Mouse (Mus musculus) lung, embryonic 16.5 days (tissue): Measurements from ENCODE around the gene Entpd8. TPM values are rescaled to one million over a fixed set of nuclear protein-coding genes. Genes with fewer than 3 reads are reported as not detected.

Experiments used
- ATAC-seq: fragments of 200-750 bp; cut with Nextera tagmentation; 2 replicates; pipeline ENCODE4 v1.8.0; 2017; ENCODE audit warnings: low read depth, mild to moderate bottlenecking, moderate library complexity
- H3K27ac ChIP-seq: fragments of 300-500 bp; sonication (generic); 2 replicates; pipeline ENCODE4 v1.5.1; 2014; ENCODE audit warnings: mild to moderate bottlenecking, control low read depth, low read length
- H3K27me3 ChIP-seq: fragments of 300-500 bp; sonication (generic); 2 replicates; pipeline ENCODE4 v1.6.1; 2014; ENCODE audit warnings: low read depth, low read length, mixed read lengths; ENCODE audit not compliant: control insufficient read depth, insufficient read depth
- H3K36me3 ChIP-seq: fragments of 300-500 bp; sonication (generic); 2 replicates; pipeline ENCODE4 v1.6.1; 2014; ENCODE audit warnings: low read length; ENCODE audit not compliant: control insufficient read depth, insufficient read depth
- H3K4me1 ChIP-seq: fragments of 300-500 bp; sonication (generic); replicated peaks from 2 replicates; pipeline ENCODE4 v1.6.1; 2014; ENCODE audit warnings: low read length, mixed read lengths; ENCODE audit not compliant: control insufficient read depth, insufficient read depth
- H3K4me2 ChIP-seq: fragments of 300-500 bp; sonication (generic); 2 replicates; pipeline ENCODE4 v1.6.1; 2014; ENCODE audit warnings: low read depth, low read length, control low read depth
- H3K4me3 ChIP-seq: fragments of 300-500 bp; sonication (generic); 2 replicates; pipeline ENCODE4 v1.5.1; 2014; ENCODE audit warnings: mild to moderate bottlenecking, low read length, control low read depth
- H3K9ac ChIP-seq: fragments of 300-500 bp; sonication (generic); 2 replicates; pipeline ENCODE4 v1.6.1; 2014; ENCODE audit warnings: low read length, control low read depth
- H3K9me3 ChIP-seq: fragments of 300-500 bp; sonication (generic); 2 replicates; pipeline ENCODE4 v1.6.1; 2016; ENCODE audit warnings: low read length; ENCODE audit not compliant: control insufficient read depth
- WGBS: fragments of 180-500 bp; shearing (Covaris S2); extraction: QIAGEN DNeasy Blood & Tissue Kit; methylation state at CpG from one replicate; pipeline ENCODE4 v1.1.7; 2014; 5-methylcytosine and 5-hydroxymethylcytosine counted together
- polyA plus RNA-seq: library from polyadenylated mRNA; unstranded; fragments of >200 nt; fragmentation: Nextera tagmentation; extraction: Ambion mirVana; gene quantifications from 2 replicates; pipeline ENCODE4 v1.2.1, GENCODE M21; 2015

Entpd8 gene
- 0.64 and 0.74 TPM in 2 replicates for polyA plus RNA-seq

DNA sequence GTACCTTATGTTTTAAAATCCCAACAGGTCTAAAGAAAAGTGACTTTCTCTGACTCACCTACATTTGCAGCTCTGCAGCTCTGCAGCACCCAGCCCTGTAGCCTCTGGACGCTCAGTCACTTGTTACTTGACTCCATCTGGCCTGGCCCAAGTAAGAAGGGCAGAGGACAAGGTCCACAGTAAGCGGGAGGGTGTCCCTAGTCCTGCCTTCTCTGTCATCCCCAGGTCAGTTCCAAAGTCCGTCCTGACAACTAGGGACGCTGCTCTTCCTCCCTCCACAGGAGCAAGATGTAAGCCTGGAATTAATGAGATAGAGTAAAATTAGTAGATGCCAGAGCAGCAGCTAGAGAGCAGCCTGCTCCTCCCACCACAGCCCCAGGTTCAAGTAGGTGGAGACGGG, at the start of gene Entpd8:
TSS of gene Entpd8 (plus strand) at position 229 of the 400 bp plus-strand sequence.
- Histone ChIP-seq H3K4me1 (no peaks in the 10 kb centered on the region), H3K4me2 (no peak within 1 kb of the TSS), H3K9ac (no peak within 1 kb of the TSS), H3K27me3 (no peaks in the 10 kb centered on the region), H3K27ac (no peak within 1 kb of the TSS), H3K36me3 (no peaks in the 10 kb centered on the region), H3K4me3 (no peak within 1 kb of the TSS), H3K9me3 (no peaks in the 10 kb centered on the region)
- 52% methylated on average over 5 of the region's 5 CpGs for WGBS
- no peak for ATAC-seq

- Histone ChIP-seq H3K4me3 (no peak overlapping the region), H3K4me1 (no peaks in the 10 kb centered on the region), H3K9me3 (no peaks in the 10 kb centered on the region), H3K27me3 (no peaks in the 10 kb centered on the region), H3K9ac (no peak overlapping the region), H3K36me3 (no peaks in the 10 kb centered on the region), H3K27ac (no peak overlapping the region), H3K4me2 (no peak overlapping the region)
- WGBS: 93% methylated on average over 4 of the region's 4 CpGs
- ATAC-seq: no peak
Measured at GRCm38 (mm10) chr2:25034994-25035393, 45.1 kb upstream of the Entpd8 start.

DNA sequence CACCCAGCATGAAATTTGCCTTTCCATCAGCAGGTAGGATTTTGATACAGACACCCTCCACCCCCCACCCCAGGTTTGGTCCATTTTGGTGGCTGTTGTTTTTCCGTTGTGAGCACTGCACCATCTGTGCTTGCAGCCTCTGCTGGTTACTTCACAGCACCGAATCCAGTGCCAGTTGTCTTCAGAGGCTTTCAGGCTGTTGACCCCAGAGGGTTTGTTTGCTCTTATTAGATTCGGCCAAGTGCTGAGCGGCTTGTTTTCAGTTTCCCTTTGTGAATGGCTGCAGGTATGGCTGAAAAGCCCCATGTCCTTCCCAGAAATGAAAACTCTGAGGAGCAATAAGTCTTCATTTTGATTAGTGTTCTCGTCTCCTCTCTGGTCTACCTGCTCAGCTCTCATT, 40.0 kb upstream of the Entpd8 start:
- Histone ChIP-seq H3K4me3 (no peak overlapping the region), H3K4me1 (no peaks in the 10 kb centered on the region), H3K9me3 (no peaks in the 10 kb centered on the region), H3K27ac (no peak overlapping the region), H3K9ac (no peak overlapping the region), H3K4me2 (no peak overlapping the region), H3K27me3 (no peaks in the 10 kb centered on the region), H3K36me3 (no peaks in the 10 kb centered on the region)
- 67% methylated on average over 5 of the region's 5 CpGs for WGBS
- ATAC-seq: no peak

- no peak for ATAC-seq
- H3K27ac ChIP-seq: no peak overlapping the region
- H3K27me3 ChIP-seq: no peaks in the 10 kb centered on the region
- 86% methylated on average over 7 of the region's 7 CpGs for WGBS
- H3K4me1 ChIP-seq: peaks cover 10% of the 10 kb centered on the region
- no peak overlapping the region for H3K9ac ChIP-seq
- H3K9me3 ChIP-seq: no peaks in the 10 kb centered on the region
- no peak overlapping the region for H3K4me3 ChIP-seq
- no peaks in the 10 kb centered on the region for H3K36me3 ChIP-seq
- no peak overlapping the region for H3K4me2 ChIP-seq
Measured at GRCm38 (mm10) chr2:25050921-25051320, 29.2 kb upstream of the Entpd8 start.

DNA sequence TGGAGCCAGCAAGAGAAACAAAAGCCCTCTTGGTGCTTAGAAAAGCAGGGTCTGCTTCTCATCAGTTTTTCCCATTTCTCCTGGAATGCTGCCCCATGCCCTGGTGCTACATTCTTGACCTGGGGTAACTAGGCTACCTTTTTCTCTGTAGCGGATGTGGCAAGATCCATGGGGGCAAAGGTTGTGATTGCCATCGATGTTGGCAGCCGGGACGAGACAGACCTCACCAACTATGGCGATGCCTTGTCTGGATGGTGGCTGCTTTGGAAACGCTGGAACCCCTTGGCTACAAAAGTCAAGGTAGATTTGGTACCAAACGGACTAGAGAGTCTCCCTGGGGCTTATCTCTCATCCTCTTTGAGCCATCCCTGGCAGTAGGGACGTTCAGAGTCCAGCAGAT, 28.7 kb upstream of the Entpd8 start:
- 80% methylated on average over 8 of the region's 8 CpGs for WGBS
- no peak overlapping the region for H3K4me3 ChIP-seq
- H3K27me3 ChIP-seq: no peaks in the 10 kb centered on the region
- no peaks in the 10 kb centered on the region for H3K36me3 ChIP-seq
- H3K27ac ChIP-seq: no peak overlapping the region
- H3K4me2 ChIP-seq: no peak overlapping the region
- H3K9ac ChIP-seq: no peak overlapping the region
- H3K9me3 ChIP-seq: no peaks in the 10 kb centered on the region
- peaks cover 10% of the 10 kb centered on the region for H3K4me1 ChIP-seq
- ATAC-seq: no peak

DNA sequence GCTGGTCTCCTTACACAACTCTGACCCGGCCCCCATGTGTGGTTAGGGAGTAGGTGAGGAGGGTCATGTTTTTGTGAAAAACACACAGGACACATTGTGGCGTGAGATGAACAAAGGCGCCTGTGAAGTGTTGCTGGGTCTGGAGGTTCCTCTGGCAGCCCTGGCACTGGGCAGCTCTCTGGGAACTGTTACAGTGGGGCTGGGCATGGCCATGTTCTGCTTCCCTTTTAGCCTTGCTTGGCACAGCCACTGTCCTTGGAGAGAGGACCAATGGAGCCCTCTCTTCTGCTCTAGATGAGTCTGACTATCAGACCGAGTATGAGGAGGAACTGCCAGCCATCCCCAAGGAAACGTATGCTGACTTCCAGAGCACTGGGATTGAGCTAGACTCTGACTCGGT, 27.0 kb upstream of the Entpd8 start:
- ATAC-seq: no peak
- H3K27me3 ChIP-seq: no peaks in the 10 kb centered on the region
- H3K9ac ChIP-seq: no peak overlapping the region
- WGBS: 91% methylated on average over 6 of the region's 6 CpGs
- H3K4me2 ChIP-seq: no peak overlapping the region
- H3K36me3 ChIP-seq: no peaks in the 10 kb centered on the region
- no peak overlapping the region for H3K27ac ChIP-seq
- peaks cover 10% of the 10 kb centered on the region for H3K4me1 ChIP-seq
- no peak overlapping the region for H3K4me3 ChIP-seq
- H3K9me3 ChIP-seq: no peaks in the 10 kb centered on the region

DNA sequence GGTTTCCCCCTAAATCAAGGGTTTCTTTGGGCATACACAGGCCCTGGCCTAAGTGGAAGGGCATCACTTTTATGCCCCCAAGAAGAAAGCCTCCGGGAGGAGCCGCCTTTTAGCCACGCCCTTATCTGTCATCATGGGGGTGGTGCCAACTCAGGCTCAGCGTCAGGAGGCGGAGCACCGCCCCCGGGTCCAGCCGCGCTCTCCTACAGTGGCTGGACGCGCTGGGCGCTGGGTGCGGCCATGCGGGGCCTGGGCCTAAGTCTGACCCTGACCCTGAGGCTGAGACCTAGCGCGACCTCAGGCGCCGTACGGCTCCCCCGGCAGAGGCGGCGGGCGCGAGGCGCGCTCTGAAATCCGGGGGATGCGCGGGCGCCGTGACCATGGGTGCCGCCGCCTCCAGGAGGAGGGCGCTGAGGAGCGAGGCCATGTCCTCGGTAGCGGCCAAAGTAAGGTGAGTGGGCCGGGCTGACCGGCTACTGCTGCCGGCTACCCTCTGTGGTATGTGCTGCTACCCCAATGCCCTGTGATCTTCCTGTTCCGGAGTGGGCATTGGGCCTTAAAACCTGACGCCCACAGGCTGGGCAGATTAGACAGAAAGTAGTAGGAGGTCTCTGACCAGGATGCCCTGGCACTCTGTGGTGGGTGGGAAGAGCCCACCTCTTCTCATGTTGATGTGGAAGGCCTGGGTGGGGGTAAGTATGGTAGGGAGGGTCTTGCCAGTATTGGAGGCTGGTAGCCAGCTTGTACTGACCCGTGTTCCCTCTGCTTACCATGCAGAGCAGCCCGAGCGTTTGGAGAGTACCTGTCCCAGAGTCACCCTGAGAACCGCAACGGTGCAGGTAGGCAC, 25.7 kb upstream of the Entpd8 start, which contains the start of gene Nsmf:
TSS of gene Nsmf (plus strand) at position 135 of the 847 bp plus-strand sequence.
- Histone ChIP-seq H3K36me3 (no peaks in the 10 kb centered on the region; the same call in 1 of the 2 replicates), H3K4me2 (peak within 1 kb of the TSS; percentile 87), H3K4me1 (peaks cover 10% of the 10 kb centered on the region), H3K27ac (no peak within 1 kb of the TSS), H3K27me3 (no peaks in the 10 kb centered on the region), H3K9ac (peak within 1 kb of the TSS; percentile 83), H3K4me3 (peak within 1 kb of the TSS; percentile 87), H3K9me3 (no peaks in the 10 kb centered on the region)
- peak; percentile 96 for ATAC-seq
- WGBS: 5% methylated on average over 44 of the region's 47 CpGs

DNA sequence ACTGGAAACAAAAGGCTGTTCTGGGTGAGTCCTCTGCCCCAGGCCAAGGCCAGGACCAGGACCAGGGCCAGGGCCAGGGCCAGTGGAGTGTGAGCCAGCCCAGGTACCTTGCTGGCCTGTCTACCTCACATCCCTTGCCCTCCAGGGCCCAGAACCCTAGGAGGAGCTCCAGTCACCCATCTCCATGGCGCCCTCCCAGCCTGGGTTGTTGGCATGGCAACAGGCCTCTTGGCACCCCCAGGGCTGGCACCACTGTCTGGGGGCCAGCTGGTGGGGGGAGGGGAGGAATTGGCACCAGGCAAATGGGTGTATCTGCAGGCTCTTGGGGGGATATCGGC, 25.1 kb upstream of the Entpd8 start:
- 0 out of 2 replicates have a peak, but pooled peaks have one; percentile 8 for ATAC-seq
- WGBS: 54% methylated on average over 2 of the region's 2 CpGs
- no peaks in the 10 kb centered on the region; the same call in 1 of the 2 replicates for H3K36me3 ChIP-seq

GRCm38 (mm10) chr2:25055409-25056155, 24.5 kb upstream of the Entpd8 start:
- 88% methylated on average over 21 of the region's 21 CpGs for WGBS
- peak overlapping the region; percentile 83 for H3K9ac ChIP-seq
- H3K36me3 ChIP-seq: no peaks in the 10 kb centered on the region; the same call in 1 of the 2 replicates

More for the DNA sequence above, 25.1 kb upstream of the Entpd8 start:
- Histone ChIP-seq H3K9ac (peak overlapping the region; percentile 83), H3K27me3 (no peaks in the 10 kb centered on the region), H3K9me3 (no peaks in the 10 kb centered on the region), H3K27ac (no peak overlapping the region), H3K4me3 (peak overlapping the region; percentile 87), H3K4me2 (peak overlapping the region; percentile 87), H3K4me1 (peaks cover 10% of the 10 kb centered on the region)

More at GRCm38 (mm10) chr2:25055409-25056155, 24.5 kb upstream of the Entpd8 start:
- Histone ChIP-seq H3K4me2 (peak overlapping the region; percentile 87), H3K27me3 (no peaks in the 10 kb centered on the region), H3K27ac (no peak overlapping the region), H3K4me3 (peak overlapping the region; percentile 87; the same call in 1 of the 2 replicates), H3K9me3 (no peaks in the 10 kb centered on the region), H3K4me1 (peaks cover 10% of the 10 kb centered on the region)
- no peak for ATAC-seq
